Mouse (Mus musculus): ENCODE measurements around the gene Cby3.
"Not testable (repeated sequence)": the region's sequence is repeated elsewhere in the genome, so short reads cannot be mapped to it uniquely, and the experiment has no call there.

Gene Cby3

DNA sequence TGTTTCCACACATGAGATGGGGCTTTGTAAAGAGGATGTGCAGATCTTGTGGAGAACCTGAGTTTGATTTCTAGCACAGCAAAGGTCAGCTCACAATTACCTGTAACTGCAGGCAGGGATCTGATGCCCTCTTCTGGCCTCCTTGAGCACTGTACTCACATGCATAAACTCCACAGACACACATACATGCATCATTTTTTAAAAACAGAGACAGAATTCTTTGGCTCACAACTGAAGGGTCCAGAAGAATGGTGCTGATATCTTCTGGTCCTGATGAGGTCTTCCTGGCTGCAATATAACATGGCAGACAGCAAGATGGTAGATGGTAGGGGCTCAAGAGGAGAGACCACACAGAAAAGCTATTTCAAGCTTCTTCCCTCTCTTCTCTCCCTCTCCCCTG lies at the start of gene Cby3:
Gene Cby3 (plus strand): TSS at position 301 of the 400 bp plus-strand sequence.
- in situ Hi-C loops (cut with MboI; ENCODE audit: unreplicated experiment in 2 of 2): no loop called here

DNA sequence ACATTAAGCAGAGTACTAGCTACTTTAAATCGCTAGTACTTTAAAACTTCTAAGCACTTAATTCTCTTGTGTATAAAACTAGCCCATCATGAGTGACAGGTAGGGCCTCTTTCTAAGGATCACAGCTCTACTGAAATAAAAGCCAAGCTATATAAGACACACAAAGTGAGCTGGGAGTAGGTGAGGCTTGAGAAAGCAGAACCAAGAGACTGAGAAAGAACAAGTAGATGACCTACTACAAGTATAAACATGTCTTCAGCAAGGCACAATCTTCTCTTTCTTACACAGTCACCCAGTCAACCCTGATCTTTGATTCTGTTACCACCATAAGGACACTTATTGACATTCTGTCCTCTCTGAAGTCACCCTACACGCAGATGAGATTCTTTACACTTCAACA lies 41.5 kb upstream of the Cby3 start:
- in situ Hi-C loops (cut with MboI; ENCODE audit: unreplicated experiment in 2 of 2): no loop called here

DNA sequence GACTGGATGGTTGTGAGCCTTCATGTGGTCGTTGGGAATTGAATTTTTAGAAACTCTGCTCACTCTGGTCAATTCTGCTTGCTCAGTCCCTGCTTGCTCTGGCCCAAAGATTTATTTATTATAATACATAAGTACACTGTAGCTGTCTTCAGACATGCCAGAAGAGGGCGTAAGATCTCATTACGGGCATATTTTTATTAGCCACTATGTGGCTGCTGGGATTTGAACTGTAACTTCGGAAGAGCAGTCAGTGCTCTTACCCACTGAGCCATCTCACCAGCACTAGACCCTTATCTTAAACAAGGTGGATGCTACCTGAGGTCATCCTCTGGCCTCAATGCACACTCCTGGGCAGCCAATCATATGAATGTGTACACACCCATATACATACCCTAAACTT lies 34.9 kb upstream of the Cby3 start:
- in situ Hi-C loops (cut with MboI; ENCODE audit: unreplicated experiment in 2 of 2): not testable (repeated sequence)

GRCm38 (mm10) chr11:50321239-50321638 lies 33.0 kb upstream of the Cby3 start:
- in situ Hi-C loops (cut with MboI; ENCODE audit: unreplicated experiment in 2 of 2): no loop called here

GRCm38 (mm10) chr11:50322345-50322744 lies 31.9 kb upstream of the Cby3 start:
- in situ Hi-C loops (cut with MboI; ENCODE audit: unreplicated experiment in 2 of 2): no loop called here

GRCm38 (mm10) chr11:50323843-50324242 lies 30.4 kb upstream of the Cby3 start:
- in situ Hi-C loops (cut with MboI; ENCODE audit: unreplicated experiment in 2 of 2): no loop called here

DNA sequence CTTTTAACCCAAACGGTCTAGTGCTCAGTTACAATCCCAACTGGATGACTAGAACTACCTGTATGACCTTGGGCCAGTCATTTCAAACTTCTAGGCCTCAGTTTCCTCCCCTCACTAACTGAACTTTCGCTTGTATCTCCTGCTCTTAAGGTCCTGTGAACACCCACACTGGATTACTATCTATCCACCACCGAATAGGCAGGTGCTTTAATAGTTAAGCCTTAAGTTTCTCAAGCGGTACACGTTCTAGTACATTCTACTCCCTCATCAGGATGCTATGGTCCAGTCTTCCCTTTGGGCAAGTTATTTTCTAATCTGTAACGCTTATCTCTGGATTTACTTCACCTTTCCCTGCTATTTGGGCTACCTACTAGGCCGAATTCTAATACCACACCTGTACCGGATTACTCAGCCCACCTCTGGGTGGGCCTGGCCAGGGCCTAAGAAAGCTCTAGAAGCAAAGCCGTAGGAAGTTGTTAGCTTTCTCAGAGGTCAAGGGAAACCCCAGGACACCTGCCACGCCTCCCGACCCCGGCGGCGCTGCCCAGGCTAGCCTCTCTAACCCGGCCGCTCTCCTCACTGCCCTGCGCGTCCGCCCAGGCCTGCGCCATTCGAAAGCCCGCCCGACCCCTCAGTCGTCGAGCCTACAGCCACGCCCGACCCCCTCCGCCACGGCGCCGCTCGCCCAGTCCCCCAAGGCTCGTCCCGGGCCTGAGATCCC lies 29.4 kb upstream of the Cby3 start:
- in situ Hi-C loops (cut with MboI; ENCODE audit: unreplicated experiment in 2 of 2): loop anchor here in 1 of 2 experiments (5.0 kb wide), 1 partner anchor 48 kb away; no protein-coding TSS in a partner anchor

DNA sequence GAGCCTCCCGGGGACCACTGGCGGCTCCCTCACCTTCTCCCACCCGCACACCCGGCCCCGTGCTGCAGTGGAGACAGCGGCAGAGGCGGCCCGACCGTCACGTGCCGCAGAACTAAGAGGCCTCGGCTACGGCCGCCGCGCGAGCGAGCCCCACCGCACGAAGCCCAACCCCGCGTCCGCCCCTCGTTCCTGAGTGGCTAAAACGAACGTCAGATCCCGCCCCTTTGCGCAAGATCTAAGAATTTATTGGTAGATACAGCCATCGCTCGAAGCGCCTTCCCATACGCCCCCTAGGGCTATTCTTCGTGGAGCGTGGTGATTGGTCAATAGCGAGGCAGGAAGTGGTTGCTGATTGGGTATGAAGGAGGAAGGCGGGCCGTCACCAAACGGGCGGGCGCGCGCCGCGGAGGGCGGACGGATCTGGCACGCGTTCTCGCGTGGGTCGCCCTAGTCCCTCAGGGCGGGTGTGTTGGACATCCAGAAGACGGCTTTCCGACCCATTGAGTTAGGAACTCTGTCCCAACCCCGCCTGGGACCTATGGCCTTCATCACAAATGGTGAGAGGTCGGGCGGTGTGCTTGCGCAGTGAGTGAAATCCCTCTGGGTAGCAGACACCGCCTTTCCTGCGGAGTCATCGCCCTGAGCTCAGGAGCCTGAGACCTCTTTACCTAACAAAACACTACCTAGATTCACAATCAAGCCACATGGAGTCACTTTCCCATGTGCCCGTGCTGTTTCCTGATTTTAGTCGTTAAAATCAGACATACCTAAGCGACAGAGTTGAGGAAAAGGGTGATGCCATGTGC lies 28.6 kb upstream of the Cby3 start, which contains the start of gene Canx:
Gene Canx (minus strand): TSS at position 178 of the 806 bp plus-strand sequence.
- in situ Hi-C loops (cut with MboI; ENCODE audit: unreplicated experiment in 2 of 2): loop anchor here in 1 of 2 experiments (5.0 kb wide), 1 partner anchor 48 kb away; no protein-coding TSS in a partner anchor

GRCm38 (mm10) chr11:50326302-50326966 lies 27.8 kb upstream of the Cby3 start:
- in situ Hi-C loops (cut with MboI; ENCODE audit: unreplicated experiment in 2 of 2): loop anchor here in 1 of 2 experiments (5.0 kb wide), 1 partner anchor 49 kb away; no protein-coding TSS in a partner anchor

- in situ Hi-C loops (cut with MboI; ENCODE audit: unreplicated experiment in 2 of 2): loop anchor here in 1 of 2 experiments (5.0 kb wide), 1 partner anchor 51 kb away; no protein-coding TSS in a partner anchor
Measured at GRCm38 (mm10) chr11:50328075-50328625, 26.1 kb upstream of the Cby3 start.

- in situ Hi-C loops (cut with MboI; ENCODE audit: unreplicated experiment in 2 of 2): loop anchor here in 1 of 2 experiments (5.0 kb wide), 1 partner anchor 52 kb away; no protein-coding TSS in a partner anchor
Measured at GRCm38 (mm10) chr11:50329378-50329777, 24.9 kb upstream of the Cby3 start.

DNA sequence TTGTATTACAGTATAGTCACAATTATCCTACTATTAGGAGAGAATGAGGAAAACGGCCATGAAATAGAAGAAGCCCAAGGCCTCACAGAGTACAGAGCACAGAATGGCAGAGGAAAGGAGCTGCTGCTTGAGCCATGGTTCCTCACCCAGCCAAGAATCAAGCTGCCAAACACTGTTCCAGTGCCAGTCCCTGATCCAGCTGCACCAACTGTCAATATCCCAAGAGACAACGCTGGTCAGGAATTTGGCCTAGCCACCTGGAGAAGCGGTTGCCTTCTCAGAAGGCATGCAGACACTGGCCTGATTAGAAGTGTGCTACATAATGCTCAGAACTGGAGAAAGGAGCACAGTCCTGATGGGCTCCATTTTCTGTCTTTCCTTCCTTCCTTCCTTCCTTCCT lies 21.1 kb upstream of the Cby3 start:
- in situ Hi-C loops (cut with MboI; ENCODE audit: unreplicated experiment in 2 of 2): no loop called here

GRCm38 (mm10) chr11:50336126-50336525 lies 18.1 kb upstream of the Cby3 start:
- in situ Hi-C loops (cut with MboI; ENCODE audit: unreplicated experiment in 2 of 2): no loop called here

DNA sequence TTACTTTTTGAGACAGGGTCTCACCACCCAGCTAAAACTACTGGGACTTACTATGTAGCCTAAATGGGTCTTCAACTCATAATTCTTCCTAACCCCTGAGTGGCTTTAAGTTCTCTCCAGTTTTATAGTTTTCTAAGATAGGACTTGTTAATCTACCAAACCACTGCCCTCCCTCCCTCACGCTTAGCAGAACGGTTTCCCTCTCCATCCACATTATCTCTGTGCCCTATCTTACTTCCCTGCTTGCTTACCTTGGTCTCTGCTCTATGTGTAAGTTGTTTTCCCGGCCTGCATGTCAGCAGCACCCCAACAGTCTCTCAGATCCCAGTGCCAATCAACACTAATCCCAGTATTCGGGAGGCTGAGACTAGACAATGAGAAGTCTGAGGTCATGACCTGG lies 17.4 kb upstream of the Cby3 start:
- in situ Hi-C loops (cut with MboI; ENCODE audit: unreplicated experiment in 2 of 2): no loop called here

DNA sequence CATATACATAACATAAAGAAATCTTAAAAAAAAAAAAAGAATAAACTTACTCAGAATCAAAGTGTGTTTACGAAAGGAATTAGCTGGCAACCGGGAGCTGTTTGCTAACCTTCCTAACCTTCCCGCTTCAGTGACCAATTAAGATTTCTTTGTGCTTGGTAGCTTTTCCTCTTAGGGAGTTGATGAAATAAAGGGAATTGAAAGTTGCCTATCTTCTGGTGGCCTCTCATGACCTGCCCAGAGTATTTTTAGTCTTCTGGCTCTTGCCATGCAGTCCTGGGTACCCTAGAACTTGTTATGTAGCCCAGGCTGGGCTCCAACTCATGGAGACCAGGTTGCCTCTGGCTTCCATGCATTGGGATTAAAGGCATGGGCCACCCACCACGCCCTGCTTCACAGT lies 8.8 kb upstream of the Cby3 start:
- in situ Hi-C loops (cut with MboI; ENCODE audit: unreplicated experiment in 2 of 2): no loop called here

DNA sequence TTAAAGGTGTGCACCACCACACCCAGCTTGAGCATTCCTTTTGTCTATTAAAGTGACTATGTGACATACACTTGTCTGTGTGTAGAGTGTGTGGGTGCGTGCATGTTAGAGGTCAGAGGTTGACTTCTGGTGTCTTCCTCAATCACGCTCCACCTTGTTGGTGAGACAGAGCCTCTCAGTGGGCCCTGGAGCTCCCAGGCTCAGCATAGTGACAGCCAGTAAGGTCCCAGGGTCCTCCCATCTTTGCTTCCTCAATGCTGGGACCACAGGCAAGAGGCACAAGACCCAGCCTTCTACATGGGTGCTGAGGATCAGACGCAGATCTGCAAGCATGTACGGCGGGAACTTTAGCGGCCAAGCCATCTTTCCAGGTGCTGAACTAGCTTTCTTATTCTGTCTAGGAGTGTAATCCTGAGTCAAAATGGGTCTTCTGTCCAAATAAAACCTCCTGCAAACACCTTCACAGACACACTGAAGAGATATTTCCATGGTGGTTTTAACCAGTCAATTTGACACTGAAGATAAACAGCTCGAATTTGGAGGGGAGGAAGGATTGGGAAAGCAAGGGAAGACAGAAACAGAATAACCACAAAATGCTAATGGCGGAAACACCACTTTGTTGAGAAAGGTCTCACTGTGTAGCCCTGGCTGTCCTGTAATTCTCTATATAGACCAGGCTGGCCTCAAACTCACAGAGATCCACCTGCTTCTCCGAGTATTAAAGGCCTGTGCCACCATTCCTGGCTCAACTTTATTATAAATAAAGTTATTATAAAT lies 7.8 kb upstream of the Cby3 start:
- in situ Hi-C loops (cut with MboI; ENCODE audit: unreplicated experiment in 2 of 2): no loop called here

DNA sequence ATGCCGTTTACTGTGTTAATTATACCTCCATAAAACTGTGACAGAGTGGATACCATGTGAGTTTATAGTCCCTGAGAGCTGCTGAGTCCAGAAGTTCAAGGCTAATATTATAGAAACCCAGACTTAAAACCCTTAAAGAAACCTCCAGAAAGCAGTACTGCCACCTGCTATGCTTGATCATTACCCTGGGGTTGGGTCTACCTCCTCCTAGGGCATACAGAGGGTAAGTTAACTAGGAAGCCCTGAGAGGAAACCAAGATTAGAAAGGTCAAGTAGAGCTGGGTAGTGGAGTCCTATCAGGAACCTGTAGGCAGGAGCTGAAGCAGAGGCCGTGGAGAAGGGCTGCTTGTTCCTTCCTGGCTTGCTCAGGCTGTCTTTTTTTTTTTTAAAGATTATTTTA lies 2.1 kb upstream of the Cby3 start:
- in situ Hi-C loops (cut with MboI; ENCODE audit: unreplicated experiment in 2 of 2): no loop called here

- in situ Hi-C loops (cut with MboI; ENCODE audit: unreplicated experiment in 2 of 2): no loop called here
Measured at GRCm38 (mm10) chr11:50354851-50355250, 589 bp downstream of the Cby3 start.

GRCm38 (mm10) chr11:50355395-50355794 lies 1.1 kb downstream of the Cby3 start:
- in situ Hi-C loops (cut with MboI; ENCODE audit: unreplicated experiment in 2 of 2): no loop called here
